Mouse (Mus musculus) myocyte (in vitro differentiated cells): ENCODE measurements around the gene Aco2. TPM values are rescaled to one million over a fixed set of nuclear protein-coding genes. Genes with fewer than 3 reads are reported as not detected.

Experiments
- H3K27me3 ChIP-seq: one replicate; pipeline ENCODE4 v1.6.1; 2011; ENCODE audit not compliant: control insufficient read depth, insufficient read depth, insufficient read length
- H3K36me3 ChIP-seq: one replicate; pipeline ENCODE4 v1.6.1; 2011; ENCODE audit not compliant: control insufficient read depth, insufficient read depth
- H3K4me2 ChIP-seq: one replicate; pipeline ENCODE4 v1.6.1; 2011; ENCODE audit warnings: low read depth, control low read depth
- H3K4me3 ChIP-seq: one replicate; pipeline ENCODE4 v1.5.1; 2011; ENCODE audit warnings: mild to moderate bottlenecking, control low read depth, moderate library complexity
- H3K79me2 ChIP-seq: one replicate; pipeline ENCODE4 v1.6.1; 2011; ENCODE audit not compliant: control insufficient read depth, insufficient read depth
- H3ac ChIP-seq: one replicate; pipeline ENCODE4 v1.6.1; 2011; ENCODE audit not compliant: control insufficient read depth, insufficient read length
- CEBPB ChIP-seq: IDR thresholded peaks from 2 replicates; pipeline ENCODE4 v1.6.1; 2011; ENCODE audit warnings: mild to moderate bottlenecking, moderate library complexity; ENCODE audit not compliant: poor library complexity, insufficient read depth, severe bottlenecking
- E2F4 ChIP-seq: IDR thresholded peaks from one replicate; pipeline ENCODE4 v1.6.1; 2011; ENCODE audit warnings: mild to moderate bottlenecking, control low read depth, moderate library complexity; ENCODE audit not compliant: insufficient read depth
- MAX ChIP-seq: IDR thresholded peaks from one replicate; pipeline ENCODE4 v1.6.1; 2011; ENCODE audit warnings: low read depth, mild to moderate bottlenecking, control low read depth
- MYOD1 ChIP-seq, 3 experiments: IDR thresholded peaks; one replicate each; pipeline ENCODE4 v1.6.1; 2011; ENCODE audit warnings: control low read depth in 2 of 3, low read depth in 2 of 3, mild to moderate bottlenecking in 2 of 3, moderate library complexity in 1 of 3; ENCODE audit not compliant: insufficient read length in 2 of 3, control insufficient read depth in 1 of 3
- MYOG ChIP-seq, 3 experiments: IDR thresholded peaks; one replicate each; pipeline ENCODE4 v1.6.1; 2011; ENCODE audit warnings: control low read depth in 2 of 3, low read depth in 2 of 3, mild to moderate bottlenecking in 2 of 3; ENCODE audit not compliant: insufficient read length in 2 of 3, control insufficient read depth in 1 of 3, insufficient read depth in 1 of 3
- POLR2A ChIP-seq: IDR thresholded peaks from one replicate; pipeline ENCODE4 v1.6.1; 2011; ENCODE audit warnings: low read depth, mild to moderate bottlenecking, control low read depth, moderate library complexity; ENCODE audit not compliant: insufficient read length
- POLR2AphosphoS2 ChIP-seq: IDR thresholded peaks from one replicate; pipeline ENCODE4 v1.6.1; 2011; ENCODE audit warnings: low read depth, control low read depth; ENCODE audit not compliant: insufficient read length
- REST ChIP-seq: IDR thresholded peaks from one replicate; pipeline ENCODE4 v1.6.1; 2011; ENCODE audit warnings: mild to moderate bottlenecking, control low read depth, moderate library complexity; ENCODE audit not compliant: insufficient read depth, insufficient read length
- SRF ChIP-seq: IDR thresholded peaks from one replicate; pipeline ENCODE4 v1.6.1; 2011; ENCODE audit warnings: low read depth; ENCODE audit not compliant: control insufficient read depth, insufficient read length
- TCF12 ChIP-seq: IDR thresholded peaks from one replicate; pipeline ENCODE4 v1.6.1; 2011; ENCODE audit warnings: mild to moderate bottlenecking, control low read depth; ENCODE audit not compliant: poor library complexity, insufficient read depth, severe bottlenecking
- TCF3 ChIP-seq: IDR thresholded peaks from one replicate; pipeline ENCODE4 v1.6.1; 2011; ENCODE audit warnings: low read depth, control low read depth; ENCODE audit not compliant: insufficient read length
- USF1 ChIP-seq: IDR thresholded peaks from one replicate; pipeline ENCODE4 v1.6.1; 2011; ENCODE audit warnings: low read depth, mild to moderate bottlenecking, control low read depth, moderate library complexity
- polyA plus RNA-seq: library from polyadenylated mRNA; unstranded; fragments of >200 nt; fragmentation: generic; extraction: Trizol; gene quantifications from one replicate; pipeline ENCODE4 v1.2.1, GENCODE M21; 2012; ENCODE audit warnings: missing spikeins

Aco2 gene
- polyA plus RNA-seq, 1 experiment, result 666 TPM

- no peak overlapping the region for H3ac ChIP-seq
- H3K36me3 ChIP-seq, result no peaks in the 10 kb centered on the region
- TF ChIP-seq MAX (no peak), SRF (no peak), TCF12 (no peak)
- H3K4me2 ChIP-seq, result peak overlapping the region; percentile 82
- no peaks in the 10 kb centered on the region for H3K27me3 ChIP-seq
- H3K4me3 ChIP-seq, result peak overlapping the region; percentile 33
- H3K79me2 ChIP-seq, result no peaks in the 10 kb centered on the region
These were observed 66.1 kb downstream of the Aco2 start for GRCm38 (mm10) chr15:81938246-81938645.

- TF ChIP-seq MYOD1 (IDR thresholded peaks at IDR 0.05; ENCODE audit: control insufficient read depth in 1 of 3, insufficient read length in 2 of 3, low read depth in 2 of 3) (peak in 1 of 3 experiments; percentile 59), E2F4 (no peak)
- Histone ChIP-seq H3K36me3 (no peaks in the 10 kb centered on the region), H3K27me3 (no peaks in the 10 kb centered on the region), H3ac (no peak overlapping the region), H3K4me2 (peak overlapping the region; percentile 82), H3K4me3 (no peak overlapping the region), H3K79me2 (no peaks in the 10 kb centered on the region)
These were observed 67.1 kb downstream of the Aco2 start for GRCm38 (mm10) chr15:81939157-81939715.

- no peak overlapping the region for H3K4me3 ChIP-seq
- peak overlapping the region; percentile 38 for H3K4me2 ChIP-seq
- no peak overlapping the region for H3ac ChIP-seq
- no peaks in the 10 kb centered on the region for H3K79me2 ChIP-seq
- H3K36me3 ChIP-seq, result no peaks in the 10 kb centered on the region
- H3K27me3 ChIP-seq, result no peaks in the 10 kb centered on the region
- TF ChIP-seq MAX (no peak), MYOG (IDR thresholded peaks at IDR 0.05; ENCODE audit: control insufficient read depth in 1 of 3, insufficient read depth in 1 of 3, insufficient read length in 2 of 3, low read depth in 2 of 3) (no peak), SRF (no peak)
These were observed 67.7 kb downstream of the Aco2 start for GRCm38 (mm10) chr15:81939774-81940173.

GRCm38 (mm10) chr15:81940219-81940618 is 68.1 kb downstream of the Aco2 start:
- no peak overlapping the region for H3K4me3 ChIP-seq
- H3K4me2 ChIP-seq, result no peak overlapping the region
- H3K27me3 ChIP-seq, result no peaks in the 10 kb centered on the region
- no peaks in the 10 kb centered on the region for H3K79me2 ChIP-seq
- H3K36me3 ChIP-seq, result no peaks in the 10 kb centered on the region
- H3ac ChIP-seq, result no peak overlapping the region
- no peak for TF ChIP-seq POLR2A
- TF ChIP-seq MAX, result no peak
- TF ChIP-seq REST, result no peak

- H3ac ChIP-seq, result no peak overlapping the region
- TF ChIP-seq E2F4 (no peak), MYOG (IDR thresholded peaks at IDR 0.05; ENCODE audit: control insufficient read depth in 1 of 3, insufficient read depth in 1 of 3, insufficient read length in 2 of 3, low read depth in 2 of 3) (no peak), CEBPB (no peak), POLR2A (no peak), REST (no peak), SRF (no peak), POLR2AphosphoS2 (no peak), MAX (no peak), TCF12 (no peak), TCF3 (no peak), MYOD1 (IDR thresholded peaks at IDR 0.05; ENCODE audit: control insufficient read depth in 1 of 3, insufficient read length in 2 of 3, low read depth in 2 of 3) (no peak), USF1 (no peak)
- H3K4me2 ChIP-seq, result no peak overlapping the region
- H3K36me3 ChIP-seq, result no peaks in the 10 kb centered on the region
- H3K27me3 ChIP-seq, result no peaks in the 10 kb centered on the region
- H3K4me3 ChIP-seq, result no peak overlapping the region
- H3K79me2 ChIP-seq, result no peaks in the 10 kb centered on the region
These were observed 68.9 kb downstream of the Aco2 start for GRCm38 (mm10) chr15:81941010-81941409.

- H3K79me2 ChIP-seq, result no peaks in the 10 kb centered on the region
- no peak overlapping the region for H3ac ChIP-seq
- H3K4me3 ChIP-seq, result no peak overlapping the region
- no peaks in the 10 kb centered on the region for H3K36me3 ChIP-seq
- no peak overlapping the region for H3K4me2 ChIP-seq
- TF ChIP-seq MAX (no peak), MYOD1 (IDR thresholded peaks at IDR 0.05; ENCODE audit: control insufficient read depth in 1 of 3, insufficient read length in 2 of 3, low read depth in 2 of 3) (no peak), REST (no peak), USF1 (no peak), MYOG (IDR thresholded peaks at IDR 0.05; ENCODE audit: control insufficient read depth in 1 of 3, insufficient read depth in 1 of 3, insufficient read length in 2 of 3, low read depth in 2 of 3) (no peak), SRF (no peak), TCF12 (no peak), POLR2AphosphoS2 (no peak), POLR2A (no peak), CEBPB (no peak), E2F4 (no peak), TCF3 (no peak)
- H3K27me3 ChIP-seq, result no peaks in the 10 kb centered on the region
These were observed 71.2 kb downstream of the Aco2 start for GRCm38 (mm10) chr15:81943176-81943749.
